Mouse (Mus musculus) midbrain, embryonic 13.5 days (tissue): ENCODE data around the gene Casp3. TPM values are rescaled to one million over a fixed set of nuclear protein-coding genes. Genes with fewer than 3 reads are reported as not detected.
"Not testable (repeated sequence)": the region's sequence is repeated elsewhere in the genome, so short reads cannot be mapped to it uniquely, and the experiment has no call there.

Experiments
- ATAC-seq: fragments of 200-750 bp; cut with Nextera tagmentation; 2 replicates; pipeline ENCODE4 v1.8.0; 2017; ENCODE audit warnings: mild to moderate bottlenecking, moderate TSS enrichment, moderate library complexity
- H3K27ac ChIP-seq: fragments of 300-500 bp; sonication (generic); 2 replicates; pipeline ENCODE4 v1.5.1; 2015; ENCODE audit warnings: inconsistent platforms, mild to moderate bottlenecking, moderate library complexity
- H3K27me3 ChIP-seq: fragments of 300-500 bp; sonication (generic); 2 replicates; pipeline ENCODE4 v1.6.1; 2015; ENCODE audit warnings: mild to moderate bottlenecking, inconsistent platforms
- H3K36me3 ChIP-seq: fragments of 300-500 bp; sonication (generic); 2 replicates; pipeline ENCODE4 v1.6.1; 2015; ENCODE audit warnings: mild to moderate bottlenecking, inconsistent platforms
- H3K4me1 ChIP-seq: fragments of 300-500 bp; sonication (generic); replicated peaks from 2 replicates; pipeline ENCODE4 v1.6.1; 2015; ENCODE audit warnings: inconsistent platforms
- H3K4me2 ChIP-seq: fragments of 300-500 bp; sonication (generic); replicated peaks from 2 replicates; pipeline ENCODE4 v1.6.1; 2015; ENCODE audit warnings: moderate library complexity, mild to moderate bottlenecking, inconsistent platforms
- H3K4me3 ChIP-seq: fragments of 300-500 bp; sonication (generic); replicated peaks from 2 replicates; pipeline ENCODE4 v1.5.1; 2015; ENCODE audit warnings: mild to moderate bottlenecking, inconsistent platforms
- H3K9ac ChIP-seq: fragments of 300-500 bp; sonication (generic); replicated peaks from 2 replicates; pipeline ENCODE4 v1.6.1; 2015; ENCODE audit warnings: mild to moderate bottlenecking, inconsistent platforms
- H3K9me3 ChIP-seq: fragments of 300-500 bp; sonication (generic); 2 replicates; pipeline ENCODE4 v1.6.1; 2016; ENCODE audit warnings: mild to moderate bottlenecking, inconsistent platforms
- WGBS: fragments of 180-500 bp; shearing (Covaris S2); methylation state at CpG from one replicate; pipeline ENCODE4 v1.1.7; 2015; 5-methylcytosine and 5-hydroxymethylcytosine counted together
- polyA plus RNA-seq: library from polyadenylated mRNA; unstranded; fragments of >200 nt; fragmentation: Nextera tagmentation; extraction: Ambion mirVana; gene quantifications from 2 replicates; pipeline ENCODE4 v1.2.1, GENCODE M21; 2015

Gene Casp3
- polyA plus RNA-seq, result 204 and 216 TPM in 2 replicates

GRCm38 (mm10) chr8:46616879-46617689 lies at the start of gene Casp3, which contains the start of gene Primpol:
Gene Casp3 (plus strand): TSS chr8:46617291.
Gene Primpol (minus strand): TSS chr8:46617212.
- Histone ChIP-seq H3K9ac (peak within 1 kb of the TSS; percentile 93), H3K4me2 (peak within 1 kb of the TSS; percentile 83), H3K27ac (peak within 1 kb of the TSS; percentile 93), H3K4me3 (peak within 1 kb of the TSS; percentile 81), H3K9me3 (no peaks in the 10 kb centered on the region), H3K4me1 (peaks cover 29% of the 10 kb centered on the region), H3K36me3 (no peaks in the 10 kb centered on the region), H3K27me3 (no peaks in the 10 kb centered on the region)
- peak; percentile 98 for ATAC-seq
- WGBS, result 1% methylated on average over 49 of the region's 54 CpGs

GRCm38 (mm10) chr8:46567946-46568345 lies 49.1 kb upstream of the Casp3 start:
- Histone ChIP-seq H3K9ac (no peak overlapping the region), H3K9me3 (no peaks in the 10 kb centered on the region), H3K27ac (no peak overlapping the region), H3K36me3 (peaks cover 12% of the 10 kb centered on the region), H3K4me1 (no peaks in the 10 kb centered on the region), H3K4me3 (no peak overlapping the region), H3K27me3 (no peaks in the 10 kb centered on the region), H3K4me2 (no peak overlapping the region)
- WGBS, result 92% methylated on average over 8 of the region's 8 CpGs
- ATAC-seq, result no peak

GRCm38 (mm10) chr8:46568942-46569341 lies 48.1 kb upstream of the Casp3 start:
- H3K27ac ChIP-seq, result no peak overlapping the region
- ATAC-seq, result no peak
- no peaks in the 10 kb centered on the region for H3K9me3 ChIP-seq
- peaks cover 7% of the 10 kb centered on the region; the same call in 1 of the 2 replicates for H3K36me3 ChIP-seq
- H3K9ac ChIP-seq, result no peak overlapping the region
- WGBS, result 79% methylated on average over 2 of the region's 2 CpGs
- H3K4me3 ChIP-seq, result no peak overlapping the region
- H3K4me2 ChIP-seq, result no peak overlapping the region
- no peaks in the 10 kb centered on the region for H3K4me1 ChIP-seq
- H3K27me3 ChIP-seq, result no peaks in the 10 kb centered on the region

- no peak overlapping the region for H3K9ac ChIP-seq
- WGBS, result 92% methylated on average over 19 of the region's 19 CpGs
- H3K36me3 ChIP-seq, result peaks cover 15% of the 10 kb centered on the region; the same call in 1 of the 2 replicates
- H3K4me3 ChIP-seq, result no peak overlapping the region
- no peak for ATAC-seq
- no peaks in the 10 kb centered on the region for H3K4me1 ChIP-seq
- no peaks in the 10 kb centered on the region for H3K27me3 ChIP-seq
- H3K4me2 ChIP-seq, result no peak overlapping the region
- no peak overlapping the region for H3K27ac ChIP-seq
- H3K9me3 ChIP-seq, result no peaks in the 10 kb centered on the region
Observed at GRCm38 (mm10) chr8:46569659-46570441, 47.2 kb upstream of the Casp3 start.

- WGBS, result 96% methylated on average over 9 of the region's 14 CpGs
- no peaks in the 10 kb centered on the region for H3K27me3 ChIP-seq
- H3K9me3 ChIP-seq, result no peaks in the 10 kb centered on the region
- peaks cover 13% of the 10 kb centered on the region for H3K36me3 ChIP-seq
- H3K4me1 ChIP-seq, result no peaks in the 10 kb centered on the region
- no peak overlapping the region for H3K9ac ChIP-seq
- H3K27ac ChIP-seq, result no peak overlapping the region
- H3K4me2 ChIP-seq, result no peak overlapping the region
- ATAC-seq, result no peak
- no peak overlapping the region for H3K4me3 ChIP-seq
Observed at GRCm38 (mm10) chr8:46570673-46571072, 46.4 kb upstream of the Casp3 start.

- no peak overlapping the region for H3K9ac ChIP-seq
- no peaks in the 10 kb centered on the region for H3K9me3 ChIP-seq
- no peak overlapping the region for H3K4me3 ChIP-seq
- H3K36me3 ChIP-seq, result peaks cover 34% of the 10 kb centered on the region
- H3K27ac ChIP-seq, result no peak overlapping the region
- H3K4me1 ChIP-seq, result no peaks in the 10 kb centered on the region
- no peak overlapping the region for H3K4me2 ChIP-seq
- WGBS, result 86% methylated on average over 2 of the region's 2 CpGs
- no peaks in the 10 kb centered on the region for H3K27me3 ChIP-seq
- no peak for ATAC-seq
Observed at GRCm38 (mm10) chr8:46573446-46573845, 43.6 kb upstream of the Casp3 start.

- H3K36me3 ChIP-seq, result peaks cover 39% of the 10 kb centered on the region
- 90% methylated on average over 2 of the region's 2 CpGs for WGBS
- ATAC-seq, result no peak
Observed at GRCm38 (mm10) chr8:46573964-46574363, 43.1 kb upstream of the Casp3 start.

GRCm38 (mm10) chr8:46578794-46579193 lies 38.3 kb upstream of the Casp3 start:
- no peak for ATAC-seq
- peaks cover 54% of the 10 kb centered on the region for H3K36me3 ChIP-seq
- 96% methylated on average over 9 of the region's 9 CpGs for WGBS

More at GRCm38 (mm10) chr8:46573964-46574363, 43.1 kb upstream of the Casp3 start:
- Histone ChIP-seq H3K4me2 (no peak overlapping the region), H3K4me1 (no peaks in the 10 kb centered on the region), H3K4me3 (no peak overlapping the region), H3K27ac (no peak overlapping the region), H3K27me3 (no peaks in the 10 kb centered on the region), H3K9me3 (no peaks in the 10 kb centered on the region), H3K9ac (no peak overlapping the region)

GRCm38 (mm10) chr8:46584328-46584727 lies 32.8 kb upstream of the Casp3 start:
- not testable (repeated sequence) for H3K4me2 ChIP-seq, H3K9me3 ChIP-seq, H3K27me3 ChIP-seq, ATAC-seq, H3K4me3 ChIP-seq, H3K27ac ChIP-seq, H3K4me1 ChIP-seq, H3K9ac ChIP-seq
- H3K36me3 ChIP-seq, result peaks cover 13% of the 10 kb centered on the region; the same call in 1 of the 2 replicates
- 54% methylated on average over 4 of the region's 4 CpGs for WGBS

More at GRCm38 (mm10) chr8:46578794-46579193, 38.3 kb upstream of the Casp3 start:
- Histone ChIP-seq H3K4me3 (no peak overlapping the region), H3K27me3 (no peaks in the 10 kb centered on the region), H3K4me2 (no peak overlapping the region), H3K4me1 (no peaks in the 10 kb centered on the region), H3K9me3 (no peaks in the 10 kb centered on the region), H3K9ac (no peak overlapping the region), H3K27ac (no peak overlapping the region)

- no peak for ATAC-seq
- no peaks in the 10 kb centered on the region for H3K4me1 ChIP-seq
- H3K36me3 ChIP-seq, result peaks cover 12% of the 10 kb centered on the region; the same call in 1 of the 2 replicates
- H3K9me3 ChIP-seq, result no peaks in the 10 kb centered on the region
- H3K4me2 ChIP-seq, result no peak overlapping the region
- WGBS, result 86% methylated on average over 3 of the region's 3 CpGs
- H3K27ac ChIP-seq, result no peak overlapping the region
- no peaks in the 10 kb centered on the region for H3K27me3 ChIP-seq
- no peak overlapping the region for H3K9ac ChIP-seq
- H3K4me3 ChIP-seq, result no peak overlapping the region
Observed at GRCm38 (mm10) chr8:46585576-46585975, 31.5 kb upstream of the Casp3 start.

- no peak overlapping the region for H3K4me3 ChIP-seq
- peaks cover 3% of the 10 kb centered on the region; the same call in 1 of the 2 replicates for H3K36me3 ChIP-seq
- no peak overlapping the region for H3K9ac ChIP-seq
- H3K4me2 ChIP-seq, result no peak overlapping the region
- H3K27ac ChIP-seq, result no peak overlapping the region
- H3K4me1 ChIP-seq, result no peaks in the 10 kb centered on the region
- H3K9me3 ChIP-seq, result no peaks in the 10 kb centered on the region
- WGBS, result 93% methylated on average over 5 of the region's 5 CpGs
- no peaks in the 10 kb centered on the region for H3K27me3 ChIP-seq
- no peak for ATAC-seq
Observed at GRCm38 (mm10) chr8:46587911-46588310, 29.2 kb upstream of the Casp3 start.

- 97% methylated on average over 2 of the region's 2 CpGs for WGBS
- no peak overlapping the region for H3K4me3 ChIP-seq
- H3K27ac ChIP-seq, result no peak overlapping the region
- H3K9me3 ChIP-seq, result no peaks in the 10 kb centered on the region
- no peak overlapping the region for H3K9ac ChIP-seq
- peaks cover 2% of the 10 kb centered on the region; the same call in 1 of the 2 replicates for H3K36me3 ChIP-seq
- ATAC-seq, result no peak
- H3K4me1 ChIP-seq, result no peaks in the 10 kb centered on the region
- no peaks in the 10 kb centered on the region for H3K27me3 ChIP-seq
- no peak overlapping the region for H3K4me2 ChIP-seq
Observed at GRCm38 (mm10) chr8:46588663-46589062, 28.4 kb upstream of the Casp3 start.
